Mouse (Mus musculus) MEL (cell line): ENCODE measurements around the gene Ano2. TPM values are rescaled to one million over a fixed set of nuclear protein-coding genes. Genes with fewer than 3 reads are reported as not detected.

Source experiments
- DNase-seq: peaks from one replicate; pipeline ENCODE4 v3.0.0; 2011; ENCODE audit warnings: low read depth, low spot score
- H3K27ac ChIP-seq: 2 replicates; pipeline ENCODE4 v1.5.1; 2012; ENCODE audit warnings: low read depth, mild to moderate bottlenecking, control low read depth, low read length, moderate library complexity; ENCODE audit not compliant: control insufficient read depth
- H3K27me3 ChIP-seq, 2 experiments: fragments of 150-350 bp in 1 of 2; sonication (generic) in 1 of 2; 2 replicates each; pipeline ENCODE4 v1.6.1; 2012; ENCODE audit warnings: low read length in 2 of 2, mild to moderate bottlenecking in 2 of 2, improper control_type of control experiment in 1 of 2, moderate library complexity in 1 of 2; ENCODE audit not compliant: insufficient read depth in 2 of 2, control insufficient read depth in 1 of 2
- H3K36me3 ChIP-seq, 2 experiments: 2 replicates each; pipeline ENCODE4 v1.6.1; 2012 to 2014; ENCODE audit warnings: low read length in 2 of 2, improper control_type of control experiment in 1 of 2, inconsistent platforms in 1 of 2, mild to moderate bottlenecking in 1 of 2; ENCODE audit not compliant: insufficient read depth in 2 of 2, control insufficient read depth in 1 of 2
- H3K4me1 ChIP-seq, 2 experiments: fragments of 150-350 bp in 1 of 2; sonication (generic) in 1 of 2; 2 replicates each; pipeline ENCODE4 v1.6.1; 2012; ENCODE audit warnings: low read length in 2 of 2, improper control_type of control experiment in 1 of 2, mild to moderate bottlenecking in 1 of 2; ENCODE audit not compliant: insufficient read depth in 2 of 2, control insufficient read depth in 1 of 2
- H3K4me3 ChIP-seq, 2 experiments: fragments of 150-350 bp in 1 of 2; sonication (generic) in 1 of 2; 2 replicates each; pipeline ENCODE4 v1.5.1; 2012; ENCODE audit warnings: low read depth in 2 of 2, low read length in 2 of 2, mild to moderate bottlenecking in 2 of 2, moderate library complexity in 2 of 2, control low read depth in 1 of 2, improper control_type of control experiment in 1 of 2; ENCODE audit not compliant: control insufficient read depth in 1 of 2, insufficient read depth in 1 of 2
- H3K79me2 ChIP-seq: 2 replicates; pipeline ENCODE4 v1.6.1; 2012; ENCODE audit warnings: mild to moderate bottlenecking, low read length, moderate library complexity; ENCODE audit not compliant: control insufficient read depth, poor library complexity, insufficient read depth
- H3K9ac ChIP-seq: 2 replicates; pipeline ENCODE4 v1.6.1; 2012; ENCODE audit warnings: low read depth, mild to moderate bottlenecking, control low read depth, low read length, moderate library complexity; ENCODE audit not compliant: control insufficient read depth, poor library complexity, severe bottlenecking
- H3K9me3 ChIP-seq: fragments of 150-350 bp; sonication (generic); replicated peaks from 2 replicates; pipeline ENCODE4 v1.6.1; 2012; ENCODE audit warnings: mild to moderate bottlenecking, low read length, improper control_type of control experiment, moderate library complexity; ENCODE audit not compliant: insufficient read depth
- BHLHE40 ChIP-seq: IDR thresholded peaks from 2 replicates; pipeline ENCODE4 v1.6.1; 2012; ENCODE audit warnings: low read depth, mild to moderate bottlenecking, inconsistent platforms, low read length, improper control_type of control experiment, borderline replicate concordance
- CHD2 ChIP-seq: IDR thresholded peaks from 2 replicates; pipeline ENCODE4 v1.6.1; 2011; ENCODE audit warnings: low read length, improper control_type of control experiment
- CTCF ChIP-seq, 3 experiments: IDR thresholded peaks in 2 of 3; conservative IDR thresholded peaks in 1 of 3; 2 replicates each; pipeline ENCODE4 v1.5.1; 2011 to 2012; ENCODE audit warnings: low read length in 3 of 3, low read depth in 2 of 3, mild to moderate bottlenecking in 2 of 3, improper control_type of control experiment in 1 of 3, inconsistent platforms in 1 of 3, mixed read lengths in 1 of 3, moderate library complexity in 1 of 3; ENCODE audit not compliant: control insufficient read depth in 1 of 3, insufficient read depth in 1 of 3, poor library complexity in 1 of 3, severe bottlenecking in 1 of 3
- ELF1 ChIP-seq: IDR thresholded peaks from 2 replicates; pipeline ENCODE4 v1.6.1; 2014; ENCODE audit warnings: low read depth, mild to moderate bottlenecking, inconsistent platforms, low read length, improper control_type of control experiment, moderate library complexity
- EP300 ChIP-seq, 2 experiments: IDR thresholded peaks; 2 replicates each; pipeline ENCODE4 v1.6.1; 2011; ENCODE audit warnings: improper control_type of control experiment in 2 of 2, low read length in 2 of 2, low read depth in 1 of 2, mild to moderate bottlenecking in 1 of 2
- GATA1 ChIP-seq: IDR thresholded peaks from 2 replicates; pipeline ENCODE4 v1.6.1; 2011; ENCODE audit warnings: low read depth, low read length, improper control_type of control experiment
- MAFK ChIP-seq: IDR thresholded peaks from 2 replicates; pipeline ENCODE4 v1.6.1; 2011; ENCODE audit warnings: low read depth, mild to moderate bottlenecking, low read length, improper control_type of control experiment, borderline replicate concordance
- MAX ChIP-seq: IDR thresholded peaks from 2 replicates; pipeline ENCODE4 v1.6.1; 2011; ENCODE audit warnings: low read length, improper control_type of control experiment
- MAZ ChIP-seq: IDR thresholded peaks from 2 replicates; pipeline ENCODE4 v1.6.1; 2012; ENCODE audit warnings: low read depth, mild to moderate bottlenecking, inconsistent platforms, low read length, improper control_type of control experiment
- MEF2A ChIP-seq: IDR thresholded peaks from 2 replicates; pipeline ENCODE4 v1.6.1; 2014; ENCODE audit warnings: low read depth, mild to moderate bottlenecking, inconsistent platforms, low read length, improper control_type of control experiment; ENCODE audit not compliant: poor library complexity, insufficient replicate concordance, severe bottlenecking; ENCODE audit errors: extremely low read depth
- MXI1 ChIP-seq: IDR thresholded peaks from 2 replicates; pipeline ENCODE4 v1.6.1; 2011; ENCODE audit warnings: mild to moderate bottlenecking, low read depth, low read length, improper control_type of control experiment
- POLR2AphosphoS2 ChIP-seq: IDR thresholded peaks from 2 replicates; pipeline ENCODE4 v1.6.1; 2011; ENCODE audit warnings: low read length, improper control_type of control experiment
- POLR2AphosphoS5 ChIP-seq: IDR thresholded peaks from 2 replicates; pipeline ENCODE4 v1.6.1; 2012; ENCODE audit warnings: low read depth, borderline replicate concordance, mild to moderate bottlenecking, inconsistent platforms, low read length, moderate library complexity, mixed read lengths
- TCF12 ChIP-seq: IDR thresholded peaks from 2 replicates; pipeline ENCODE4 v1.6.1; 2014; ENCODE audit warnings: low read depth, mild to moderate bottlenecking, inconsistent platforms, low read length, improper control_type of control experiment, moderate library complexity
- USF1 ChIP-seq: IDR thresholded peaks from 2 replicates; pipeline ENCODE4 v1.6.1; 2014; ENCODE audit warnings: low read depth, mild to moderate bottlenecking, inconsistent platforms, low read length, improper control_type of control experiment, moderate library complexity
- polyA plus RNA-seq, 2 experiments: library from polyadenylated mRNA; stranded (reverse) in 1 of 2; unstranded in 1 of 2; fragments of >175 nt in 1 of 2; fragments of >200 nt in 1 of 2; gene quantifications; 2 replicates each; pipeline versions ENCODE4 v1.2.1 to v1.2.4; 2012; ENCODE audit warnings: low replicate concordance in 2 of 2, low read depth in 1 of 2; ENCODE audit not compliant: insufficient read length in 2 of 2, insufficient read depth in 1 of 2, missing spikeins in 1 of 2
- total RNA-seq: library from RNA; depleted of rRNA; stranded (reverse); fragments of 300-350 nt; gene quantifications from 2 replicates; pipeline ENCODE4 v1.2.3, GENCODE M21; 2012

Gene Ano2
- total and polyA plus RNA-seq, 3 experiments: not detected

GRCm38 (mm10) chr6:125773256-125773655 lies 83.0 kb downstream of the Ano2 start:
- TF ChIP-seq MXI1: no peak
- TF ChIP-seq MEF2A: no peak
- no peak for TF ChIP-seq CTCF (IDR thresholded peaks at IDR 0.05 in 2 of 3, conservative IDR thresholded peaks at IDR 0.05 in 1 of 3; ENCODE audit: control insufficient read depth in 1 of 3, insufficient read depth in 1 of 3, low read depth in 2 of 3, low read length in 3 of 3, poor library complexity in 1 of 3, severe bottlenecking in 1 of 3)

GRCm38 (mm10) chr6:125776291-125776690 lies 86.1 kb downstream of the Ano2 start:
- no peak overlapping the region for H3K9ac ChIP-seq
- H3K4me3 ChIP-seq: no peak overlapping the region
- TF ChIP-seq MAFK (no peak), USF1 (no peak), MAX (no peak), EP300 (IDR thresholded peaks at IDR 0.05; ENCODE audit: low read depth in 1 of 2, low read length in 2 of 2) (no peak), GATA1 (no peak), MAZ (no peak), TCF12 (no peak), POLR2AphosphoS5 (no peak), CHD2 (no peak), POLR2AphosphoS2 (no peak), BHLHE40 (no peak)
- no peaks in the 10 kb centered on the region for H3K4me1 ChIP-seq
- no peak overlapping the region for H3K27ac ChIP-seq
- H3K27me3 ChIP-seq: no peaks in the 10 kb centered on the region
- H3K9me3 ChIP-seq: no peaks in the 10 kb centered on the region
- H3K79me2 ChIP-seq: no peaks in the 10 kb centered on the region
- H3K36me3 ChIP-seq: no peaks in the 10 kb centered on the region
- DNase-seq: no peak

More at GRCm38 (mm10) chr6:125773256-125773655, 83.0 kb downstream of the Ano2 start:
- Histone ChIP-seq H3K36me3 (no peaks in the 10 kb centered on the region), H3K79me2 (no peaks in the 10 kb centered on the region), H3K27ac (no peak overlapping the region), H3K4me1 (no peaks in the 10 kb centered on the region), H3K9me3 (no peaks in the 10 kb centered on the region), H3K9ac (no peak overlapping the region), H3K4me3 (no peak overlapping the region), H3K27me3 (no peaks in the 10 kb centered on the region)
- no peak for DNase-seq

GRCm38 (mm10) chr6:125802954-125803353 lies 112.7 kb downstream of the Ano2 start:
- no peak for TF ChIP-seq ELF1
- no peak for TF ChIP-seq POLR2AphosphoS2
- no peaks in the 10 kb centered on the region for H3K4me1 ChIP-seq
- DNase-seq: no peak
- no peaks in the 10 kb centered on the region for H3K27me3 ChIP-seq
- no peaks in the 10 kb centered on the region for H3K9me3 ChIP-seq
- H3K36me3 ChIP-seq: no peaks in the 10 kb centered on the region
- H3K27ac ChIP-seq: no peak overlapping the region
- no peak overlapping the region for H3K9ac ChIP-seq
- H3K4me3 ChIP-seq: no peak overlapping the region
- no peaks in the 10 kb centered on the region for H3K79me2 ChIP-seq
